Mouse (Mus musculus) lung, embryonic 15.5 days (tissue): ENCODE data around the gene Prr14l. TPM values are rescaled to one million over a fixed set of nuclear protein-coding genes. Genes with fewer than 3 reads are reported as not detected.
A peak's percentile ranks its signal among the peaks of the same experiment; 100 is the strongest.
"Not testable (repeated sequence)": the region's sequence is repeated elsewhere in the genome, so short reads cannot be mapped to it uniquely, and the experiment has no call there.

Experiments used
- ATAC-seq: fragments of 200-750 bp; cut with Nextera tagmentation; 2 replicates; pipeline ENCODE4 v1.8.0; 2017; ENCODE audit warnings: moderate number of reproducible peaks, borderline replicate concordance; ENCODE audit not compliant: low FRiP score, low TSS enrichment; ENCODE audit errors: extremely low read depth
- H3K27ac ChIP-seq: fragments of 300-500 bp; sonication (generic); 2 replicates; pipeline ENCODE4 v1.5.1; 2015; ENCODE audit warnings: moderate library complexity, mild to moderate bottlenecking, inconsistent platforms
- H3K27me3 ChIP-seq: fragments of 300-500 bp; sonication (generic); 2 replicates; pipeline ENCODE4 v1.6.1; 2015; ENCODE audit warnings: inconsistent platforms
- H3K36me3 ChIP-seq: fragments of 300-500 bp; sonication (generic); 2 replicates; pipeline ENCODE4 v1.6.1; 2015; ENCODE audit warnings: inconsistent platforms
- H3K4me1 ChIP-seq: fragments of 300-500 bp; sonication (generic); 2 replicates; pipeline ENCODE4 v1.6.1; 2015; ENCODE audit warnings: inconsistent platforms
- H3K4me2 ChIP-seq: fragments of 300-500 bp; sonication (generic); 2 replicates; pipeline ENCODE4 v1.6.1; 2015; ENCODE audit warnings: inconsistent platforms, mild to moderate bottlenecking, moderate library complexity
- H3K4me3 ChIP-seq: fragments of 300-500 bp; sonication (generic); 2 replicates; pipeline ENCODE4 v1.5.1; 2015; ENCODE audit warnings: mild to moderate bottlenecking, inconsistent platforms
- H3K9ac ChIP-seq: fragments of 300-500 bp; sonication (generic); 2 replicates; pipeline ENCODE4 v1.6.1; 2015; ENCODE audit warnings: inconsistent platforms
- H3K9me3 ChIP-seq: fragments of 300-500 bp; sonication (generic); 2 replicates; pipeline ENCODE4 v1.6.1; 2016; ENCODE audit warnings: inconsistent platforms
- WGBS: fragments of 180-500 bp; shearing (Covaris S2); methylation state at CpG from one replicate; pipeline ENCODE4 v1.1.7; 2015; 5-methylcytosine and 5-hydroxymethylcytosine counted together
- polyA plus RNA-seq: library from polyadenylated mRNA; unstranded; fragments of >200 nt; fragmentation: Nextera tagmentation; extraction: Ambion mirVana; gene quantifications from 2 replicates; pipeline ENCODE4 v1.2.1, GENCODE M21; 2015

Gene Prr14l
- polyA plus RNA-seq = 13.2 and 17.5 TPM in 2 replicates

GRCm38 (mm10) chr5:32853731-32854507 is at the start of gene Prr14l:
Prr14l (minus strand) TSS chr5:32854256.
- Histone ChIP-seq H3K27me3 (no peaks in the 10 kb centered on the region), H3K36me3 (peaks cover 4% of the 10 kb centered on the region), H3K27ac (peak within 1 kb of the TSS; percentile 79), H3K9me3 (no peaks in the 10 kb centered on the region), H3K9ac (peak within 1 kb of the TSS; percentile 90), H3K4me3 (peak within 1 kb of the TSS; percentile 82), H3K4me2 (peak within 1 kb of the TSS; percentile 55), H3K4me1 (peaks cover 23% of the 10 kb centered on the region)
- WGBS = under 1% methylated on average over 51 of the region's 51 CpGs
- peak; percentile 94 for ATAC-seq

GRCm38 (mm10) chr5:32886739-32887138 is 32.7 kb upstream of the Prr14l start:
- H3K36me3 ChIP-seq = peaks cover 57% of the 10 kb centered on the region
- H3K9me3 ChIP-seq = no peaks in the 10 kb centered on the region
- no peak for ATAC-seq
- 65% methylated on average over 3 of the region's 3 CpGs for WGBS
- no peak overlapping the region for H3K27ac ChIP-seq
- no peak overlapping the region for H3K4me3 ChIP-seq
- no peaks in the 10 kb centered on the region for H3K4me1 ChIP-seq
- no peak overlapping the region for H3K4me2 ChIP-seq
- H3K27me3 ChIP-seq = no peaks in the 10 kb centered on the region
- no peak overlapping the region for H3K9ac ChIP-seq

- no peaks in the 10 kb centered on the region for H3K27me3 ChIP-seq
- 94% methylated on average over 5 of the region's 5 CpGs for WGBS
- H3K27ac ChIP-seq = no peak overlapping the region
- ATAC-seq = no peak; the same call in 1 of the 2 replicates
- no peaks in the 10 kb centered on the region for H3K9me3 ChIP-seq
- H3K4me1 ChIP-seq = no peaks in the 10 kb centered on the region
- no peak overlapping the region for H3K9ac ChIP-seq
- no peak overlapping the region for H3K4me2 ChIP-seq
- H3K36me3 ChIP-seq = peaks cover 57% of the 10 kb centered on the region
- no peak overlapping the region for H3K4me3 ChIP-seq
Measured at GRCm38 (mm10) chr5:32872346-32872745, 18.3 kb upstream of the Prr14l start.

- H3K9ac ChIP-seq = no peak overlapping the region
- peaks cover 4% of the 10 kb centered on the region for H3K4me1 ChIP-seq
- no peak overlapping the region for H3K4me3 ChIP-seq
- no peaks in the 10 kb centered on the region for H3K27me3 ChIP-seq
- 93% methylated on average over 5 of the region's 5 CpGs for WGBS
- H3K36me3 ChIP-seq = peaks cover 50% of the 10 kb centered on the region
- H3K9me3 ChIP-seq = no peaks in the 10 kb centered on the region
- H3K4me2 ChIP-seq = no peak overlapping the region
- no peak overlapping the region for H3K27ac ChIP-seq
- no peak for ATAC-seq
Measured at GRCm38 (mm10) chr5:32869389-32870024, 15.5 kb upstream of the Prr14l start.

GRCm38 (mm10) chr5:32863253-32864228 is 9.5 kb upstream of the Prr14l start, which contains the start of gene Depdc5:
Depdc5 (plus strand) TSS chr5:32863701.
- Histone ChIP-seq H3K9ac (peak within 1 kb of the TSS; percentile 61), H3K4me3 (peak within 1 kb of the TSS; percentile 58), H3K9me3 (no peaks in the 10 kb centered on the region), H3K27me3 (no peaks in the 10 kb centered on the region), H3K27ac (peak within 1 kb of the TSS; percentile 93), H3K4me2 (peak within 1 kb of the TSS; percentile 61), H3K36me3 (peaks cover 12% of the 10 kb centered on the region), H3K4me1 (peaks cover 9% of the 10 kb centered on the region)
- peak; percentile 98 for ATAC-seq
- WGBS = under 1% methylated on average over 58 of the region's 64 CpGs

- Histone ChIP-seq H3K4me3 (peak overlapping the region; percentile 58; the same call in 1 of the 2 replicates), H3K9me3 (no peaks in the 10 kb centered on the region), H3K4me2 (peak overlapping the region; percentile 61), H3K4me1 (peaks cover 9% of the 10 kb centered on the region), H3K9ac (no peak overlapping the region), H3K36me3 (peaks cover 9% of the 10 kb centered on the region; the same call in 1 of the 2 replicates), H3K27me3 (no peaks in the 10 kb centered on the region), H3K27ac (peak overlapping the region; percentile 93; the same call in 1 of the 2 replicates)
- ATAC-seq = no peak
- 41% methylated on average over 6 of the region's 6 CpGs for WGBS
Measured at GRCm38 (mm10) chr5:32862469-32863132, 8.5 kb upstream of the Prr14l start.

GRCm38 (mm10) chr5:32861082-32861481 is 7.0 kb upstream of the Prr14l start:
- Histone ChIP-seq H3K27me3 (no peaks in the 10 kb centered on the region), H3K36me3 (no peaks in the 10 kb centered on the region), H3K9ac (no peak overlapping the region), H3K4me1 (peaks cover 9% of the 10 kb centered on the region), H3K4me2 (no peak overlapping the region), H3K27ac (no peak overlapping the region), H3K9me3 (no peaks in the 10 kb centered on the region), H3K4me3 (no peak overlapping the region)
- no peak for ATAC-seq
- 83% methylated on average over 1 of the region's 1 CpGs for WGBS

GRCm38 (mm10) chr5:32857781-32858220 is 3.7 kb upstream of the Prr14l start:
- Histone ChIP-seq H3K4me1 (0 out of 2 replicates have a peak, but pooled peaks cover 4% of the 10 kb centered on the region), H3K36me3 (no peaks in the 10 kb centered on the region), H3K9me3 (no peaks in the 10 kb centered on the region), H3K27me3 (no peaks in the 10 kb centered on the region), H3K4me2 (peak overlapping the region; percentile 59), H3K9ac (peak overlapping the region; percentile 30), H3K27ac (peak overlapping the region; percentile 44; the same call in 1 of the 2 replicates), H3K4me3 (peak overlapping the region; percentile 45)
- WGBS = 4% methylated on average over 6 of the region's 6 CpGs
- ATAC-seq = 0 out of 2 replicates have a peak, but pooled peaks have one; percentile 24

- H3K27me3 ChIP-seq, H3K9me3 ChIP-seq, H3K36me3 ChIP-seq, ATAC-seq, H3K9ac ChIP-seq, H3K4me2 ChIP-seq, H3K4me3 ChIP-seq, H3K27ac ChIP-seq: not testable (repeated sequence)
- peaks cover 23% of the 10 kb centered on the region for H3K4me1 ChIP-seq
- WGBS = 90% methylated on average over 3 of the region's 3 CpGs
Measured at GRCm38 (mm10) chr5:32855274-32855673, 1.2 kb upstream of the Prr14l start.

GRCm38 (mm10) chr5:32854818-32855217 is 762 bp upstream of the Prr14l start:
- Histone ChIP-seq H3K27me3 (no peaks in the 10 kb centered on the region), H3K4me2 (no peak overlapping the region), H3K27ac (no peak overlapping the region), H3K4me1 (peaks cover 23% of the 10 kb centered on the region), H3K4me3 (no peak overlapping the region), H3K9me3 (no peaks in the 10 kb centered on the region), H3K9ac (no peak overlapping the region), H3K36me3 (peaks cover 4% of the 10 kb centered on the region)
- WGBS = 81% methylated on average over 4 of the region's 4 CpGs
- ATAC-seq = no peak

- H3K4me1 ChIP-seq = peaks cover 23% of the 10 kb centered on the region
- peak overlapping the region; percentile 82 for H3K4me3 ChIP-seq
- H3K27me3 ChIP-seq = no peaks in the 10 kb centered on the region
- no peaks in the 10 kb centered on the region for H3K9me3 ChIP-seq
- peaks cover 6% of the 10 kb centered on the region for H3K36me3 ChIP-seq
- peak overlapping the region; percentile 55 for H3K4me2 ChIP-seq
- H3K27ac ChIP-seq = 0 out of 2 replicates have a peak overlapping the region, but pooled peaks have one; percentile 7
- H3K9ac ChIP-seq = peak overlapping the region; percentile 23
- WGBS = 38% methylated on average over 6 of the region's 6 CpGs
- no peak for ATAC-seq
Measured at GRCm38 (mm10) chr5:32852026-32852425, 2.0 kb downstream of the Prr14l start.
